Mouse (Mus musculus) hindbrain, embryonic 10.5 days (tissue): Measurements from ENCODE around the gene Arrdc5. TPM values are rescaled to one million over a fixed set of nuclear protein-coding genes. Genes with fewer than 3 reads are reported as not detected.

Experiments used
- DNase-seq: peaks from one replicate; pipeline ENCODE4 v3.0.0-alpha.2; 2017; ENCODE audit warnings: low spot score
- H3K27ac ChIP-seq: fragments of 300-500 bp; sonication (generic); 2 replicates; pipeline ENCODE4 v1.5.1; 2016; ENCODE audit warnings: mild to moderate bottlenecking, moderate library complexity
- H3K27me3 ChIP-seq: fragments of 300-500 bp; sonication (generic); 2 replicates; pipeline ENCODE4 v1.6.1; 2016; ENCODE audit warnings: mild to moderate bottlenecking; ENCODE audit not compliant: poor library complexity, insufficient read depth, severe bottlenecking
- H3K36me3 ChIP-seq: fragments of 300-500 bp; sonication (generic); 2 replicates; pipeline ENCODE4 v1.6.1; 2016; ENCODE audit warnings: mild to moderate bottlenecking, moderate library complexity
- H3K4me1 ChIP-seq: fragments of 300-500 bp; sonication (generic); replicated peaks from 2 replicates; pipeline ENCODE4 v1.6.1; 2016; ENCODE audit warnings: mild to moderate bottlenecking
- H3K4me3 ChIP-seq: fragments of 300-500 bp; sonication (generic); 2 replicates; pipeline ENCODE4 v1.5.1; 2016; ENCODE audit warnings: mild to moderate bottlenecking, moderate library complexity
- H3K9me3 ChIP-seq: fragments of 300-500 bp; sonication (generic); 2 replicates; pipeline ENCODE4 v1.6.1; 2016; ENCODE audit warnings: mild to moderate bottlenecking, moderate library complexity
- WGBS: fragments of 180-500 bp; shearing (Covaris S2); methylation state at CpG from one replicate; pipeline ENCODE4 v1.1.7; 2016; 5-methylcytosine and 5-hydroxymethylcytosine counted together
- polyA plus RNA-seq: library from polyadenylated mRNA; unstranded; fragments of >200 nt; fragmentation: Nextera tagmentation; extraction: Ambion mirVana; gene quantifications from 2 replicates; pipeline ENCODE4 v1.2.1, GENCODE M21; 2016

Gene Arrdc5
- polyA plus RNA-seq, 1 experiment from 2014 or later: not detected

- Histone ChIP-seq H3K27me3 (no peaks in the 10 kb centered on the region), H3K4me1 (peaks cover 8% of the 10 kb centered on the region), H3K4me3 (no peak overlapping the region), H3K36me3 (peaks cover 64% of the 10 kb centered on the region), H3K9me3 (no peaks in the 10 kb centered on the region), H3K27ac (no peak overlapping the region)
- no peak for DNase-seq
- WGBS: 94% methylated on average over 8 of the region's 8 CpGs
Observed at GRCm38 (mm10) chr17:56283316-56283715, 16.8 kb downstream of the Arrdc5 start.

DNA sequence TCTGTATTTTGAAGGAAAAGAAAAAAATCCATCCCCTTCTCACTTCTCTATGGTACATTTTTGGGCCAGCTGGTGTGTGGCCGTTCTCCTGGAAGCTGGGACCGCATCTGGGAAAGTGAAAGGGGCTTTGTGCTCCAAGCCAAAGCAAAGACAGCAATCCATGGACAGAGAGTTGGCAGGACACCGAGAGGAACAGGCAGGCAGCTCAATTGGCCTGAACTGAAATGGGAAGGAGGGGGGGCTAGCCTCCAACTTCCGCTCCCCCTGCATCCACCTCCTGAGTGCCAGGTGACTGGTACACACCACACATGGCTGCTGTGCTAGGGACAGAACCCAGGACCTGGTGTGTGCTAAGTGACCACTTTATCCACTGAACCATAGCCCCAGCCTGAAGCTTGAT is 17.3 kb downstream of the Arrdc5 start:
- H3K4me3 ChIP-seq: no peak overlapping the region
- DNase-seq: no peak
- WGBS: 93% methylated on average over 4 of the region's 4 CpGs
- no peaks in the 10 kb centered on the region for H3K9me3 ChIP-seq
- H3K4me1 ChIP-seq: peaks cover 3% of the 10 kb centered on the region
- H3K27ac ChIP-seq: no peak overlapping the region
- H3K27me3 ChIP-seq: no peaks in the 10 kb centered on the region
- peaks cover 64% of the 10 kb centered on the region for H3K36me3 ChIP-seq

DNA sequence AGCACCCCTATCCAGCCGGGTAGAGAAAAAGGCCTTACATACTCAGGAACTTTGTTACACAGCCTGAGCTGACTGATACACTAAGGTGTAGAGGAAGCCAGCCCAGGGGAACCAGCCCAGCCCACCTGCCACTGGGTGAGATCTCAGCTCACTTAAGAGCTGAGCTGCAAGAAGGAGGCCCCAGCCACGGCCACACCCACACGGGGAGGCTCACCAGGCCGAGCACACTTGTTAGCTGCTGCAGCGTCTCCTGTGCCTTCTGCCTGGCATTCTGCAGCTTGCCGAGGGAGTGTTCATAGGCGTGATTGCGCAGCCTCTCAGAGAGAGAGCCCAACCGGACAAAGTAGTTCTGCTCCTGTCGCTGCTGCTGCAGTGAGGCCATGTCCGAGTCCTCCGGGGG is 18.9 kb downstream of the Arrdc5 start:
- Histone ChIP-seq H3K36me3 (peaks cover 60% of the 10 kb centered on the region), H3K4me3 (no peak overlapping the region), H3K27me3 (no peaks in the 10 kb centered on the region), H3K27ac (0 out of 2 replicates have a peak overlapping the region, but pooled peaks have one; percentile 12), H3K9me3 (no peaks in the 10 kb centered on the region), H3K4me1 (peaks cover 16% of the 10 kb centered on the region)
- 90% methylated on average over 12 of the region's 12 CpGs for WGBS
- no peak for DNase-seq

DNA sequence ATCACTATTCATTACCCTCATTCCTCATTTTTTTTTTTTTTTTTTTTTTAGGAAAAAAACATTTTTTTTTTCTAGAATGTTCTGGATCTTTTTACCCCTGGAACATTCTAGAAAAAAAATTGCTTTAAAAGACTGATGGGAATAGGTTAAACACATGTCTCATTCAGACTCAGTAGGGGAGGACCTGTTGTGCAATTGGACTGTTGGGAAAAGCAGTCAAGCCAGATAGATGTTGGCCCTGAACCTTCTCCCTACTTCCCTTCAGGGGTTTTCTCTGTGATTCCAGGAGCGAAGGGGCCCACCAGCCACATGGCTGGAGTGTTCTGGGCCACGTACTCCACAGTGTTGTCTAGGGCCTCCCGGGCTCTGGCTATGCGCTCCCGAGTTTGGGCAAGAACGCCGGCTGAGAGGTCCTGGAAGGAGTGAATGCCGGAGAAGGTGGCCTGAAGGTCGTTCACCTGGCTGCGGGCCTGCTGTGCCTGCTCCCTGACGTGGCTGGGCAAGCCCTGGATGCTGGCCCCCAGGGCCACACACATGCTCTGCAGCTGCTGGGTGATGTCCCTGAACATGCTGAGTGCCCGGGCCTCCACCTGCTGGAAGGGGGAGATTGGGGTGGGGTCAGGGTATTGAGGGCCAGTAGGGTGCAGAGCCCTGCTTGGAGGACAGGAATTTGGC is 20.5 kb downstream of the Arrdc5 start:
- no peaks in the 10 kb centered on the region for H3K9me3 ChIP-seq
- no peak overlapping the region; the same call in 1 of the 2 replicates for H3K27ac ChIP-seq
- H3K36me3 ChIP-seq: peaks cover 44% of the 10 kb centered on the region
- H3K4me1 ChIP-seq: peaks cover 22% of the 10 kb centered on the region
- no peak for DNase-seq
- no peak overlapping the region for H3K4me3 ChIP-seq
- WGBS: 92% methylated on average over 12 of the region's 12 CpGs
- no peaks in the 10 kb centered on the region for H3K27me3 ChIP-seq

- DNase-seq: no peak
- Histone ChIP-seq H3K4me3 (no peak overlapping the region), H3K27ac (no peak overlapping the region), H3K27me3 (no peaks in the 10 kb centered on the region), H3K9me3 (no peaks in the 10 kb centered on the region), H3K36me3 (peaks cover 34% of the 10 kb centered on the region), H3K4me1 (peaks cover 22% of the 10 kb centered on the region)
- 92% methylated on average over 5 of the region's 5 CpGs for WGBS
Observed at GRCm38 (mm10) chr17:56278340-56278739, 21.7 kb downstream of the Arrdc5 start.

- peak overlapping the region; percentile 85 for H3K27ac ChIP-seq
- H3K4me1 ChIP-seq: peaks cover 22% of the 10 kb centered on the region
- H3K9me3 ChIP-seq: no peaks in the 10 kb centered on the region
- DNase-seq: no peak
- H3K4me3 ChIP-seq: peak overlapping the region; percentile 62
- H3K36me3 ChIP-seq: peaks cover 26% of the 10 kb centered on the region
- H3K27me3 ChIP-seq: no peaks in the 10 kb centered on the region
- WGBS: 51% methylated on average over 2 of the region's 2 CpGs
Observed at GRCm38 (mm10) chr17:56277567-56277893, 22.6 kb downstream of the Arrdc5 start.

DNA sequence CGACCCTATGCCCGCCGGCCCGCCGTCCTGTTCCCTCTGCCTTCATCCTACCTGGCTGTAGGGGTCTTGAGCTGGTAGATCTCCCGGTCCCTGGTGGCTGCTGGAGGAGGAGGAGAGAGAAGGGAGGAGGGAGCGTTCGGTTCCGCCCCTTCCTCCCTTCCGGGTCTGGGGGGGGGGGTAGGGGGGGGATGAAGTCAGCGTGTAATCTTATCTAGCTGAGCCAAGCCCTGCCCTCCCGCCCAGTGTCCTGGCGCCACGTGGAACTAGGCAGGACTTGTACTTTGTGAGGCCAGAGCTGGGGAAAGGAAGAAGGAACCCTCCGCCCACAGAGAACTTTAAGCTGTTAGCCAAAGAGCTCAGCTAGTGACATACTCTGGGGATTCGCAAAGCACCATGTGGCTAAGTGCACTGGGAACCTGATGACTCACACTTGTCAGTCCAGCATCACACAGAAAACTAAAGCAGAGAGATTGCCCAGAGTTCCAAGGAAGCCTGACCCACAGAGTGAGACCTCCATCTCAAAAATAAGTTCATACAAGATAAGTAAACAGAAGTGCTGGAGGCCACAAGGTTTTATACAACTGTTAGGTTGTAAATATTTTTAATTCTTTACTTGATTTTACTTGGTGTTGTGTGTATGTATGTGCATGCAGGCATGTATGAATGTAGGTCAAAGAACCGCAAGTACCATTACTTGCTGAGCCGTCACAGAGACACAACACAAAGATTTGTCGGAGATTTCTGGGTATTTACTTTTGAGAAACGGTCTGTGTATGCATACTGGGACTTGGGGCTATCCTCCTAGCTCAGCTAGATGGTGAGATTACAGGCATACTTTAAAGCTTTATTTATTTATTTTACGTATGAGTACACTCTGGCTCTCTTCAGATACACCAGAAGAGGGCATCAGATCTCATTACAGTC is 23.2 kb downstream of the Arrdc5 start, which contains the start of gene Ticam1:
Gene Ticam1, minus strand, starts transcription at position 144 of the 924 bp plus-strand sequence.
- Histone ChIP-seq H3K27ac (peak within 1 kb of the TSS; percentile 85), H3K36me3 (peaks cover 27% of the 10 kb centered on the region), H3K4me3 (peak within 1 kb of the TSS; percentile 62), H3K4me1 (peaks cover 22% of the 10 kb centered on the region), H3K9me3 (no peaks in the 10 kb centered on the region), H3K27me3 (no peaks in the 10 kb centered on the region)
- peak; percentile 94 for DNase-seq
- WGBS: 8% methylated on average over 21 of the region's 21 CpGs

- no peak for DNase-seq
- Histone ChIP-seq H3K4me1 (peaks cover 22% of the 10 kb centered on the region), H3K27me3 (no peaks in the 10 kb centered on the region), H3K36me3 (peaks cover 28% of the 10 kb centered on the region), H3K27ac (peak overlapping the region; percentile 85), H3K4me3 (peak overlapping the region; percentile 62), H3K9me3 (no peaks in the 10 kb centered on the region)
- WGBS: 29% methylated on average over 5 of the region's 5 CpGs
Observed at GRCm38 (mm10) chr17:56275842-56276480, 24.1 kb downstream of the Arrdc5 start.

DNA sequence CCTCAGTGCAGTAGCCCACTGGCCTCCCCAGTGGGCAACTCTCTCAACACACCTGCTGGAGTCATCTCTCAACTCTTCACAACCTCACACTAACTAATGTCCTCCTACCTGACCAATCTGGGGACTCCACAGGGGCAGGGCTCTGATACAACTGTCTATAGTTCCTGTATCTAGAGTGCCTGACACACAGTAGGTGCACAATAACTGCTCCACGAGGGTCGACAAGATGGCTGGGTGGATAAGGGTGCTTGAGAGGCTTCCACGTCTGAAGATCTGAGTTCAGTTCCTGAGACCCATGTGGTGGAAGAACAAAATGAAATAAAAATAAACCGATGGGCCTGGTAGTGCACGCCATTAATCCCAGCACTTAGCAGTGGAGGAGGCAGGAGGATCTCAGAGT is 26.1 kb downstream of the Arrdc5 start:
- H3K27ac ChIP-seq: no peak overlapping the region
- DNase-seq: no peak
- 88% methylated on average over 5 of the region's 5 CpGs for WGBS

DNA sequence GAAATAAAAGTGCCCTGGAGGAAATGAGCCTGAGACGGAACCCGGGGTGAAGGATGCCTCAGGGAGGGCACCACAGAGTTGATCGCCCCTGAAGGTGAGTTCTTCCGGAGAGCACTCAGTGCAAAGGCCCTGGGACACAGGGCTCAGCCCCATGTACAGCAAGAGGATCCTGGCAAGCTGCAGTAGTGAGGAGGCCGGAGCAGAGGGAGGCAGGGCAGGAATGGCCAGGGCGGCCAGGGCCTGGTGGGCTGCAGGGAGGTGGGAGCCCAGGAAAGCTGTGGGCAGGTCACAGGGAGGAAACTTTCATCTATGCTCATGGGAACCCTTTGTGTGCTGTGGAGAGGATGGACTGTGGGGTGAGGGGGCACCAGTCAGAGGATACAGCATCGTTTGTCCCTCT is 26.6 kb downstream of the Arrdc5 start:
- no peak overlapping the region for H3K4me3 ChIP-seq
- no peak overlapping the region for H3K27ac ChIP-seq
- WGBS: 89% methylated on average over 7 of the region's 7 CpGs
- H3K4me1 ChIP-seq: peaks cover 30% of the 10 kb centered on the region
- no peaks in the 10 kb centered on the region for H3K27me3 ChIP-seq
- no peaks in the 10 kb centered on the region for H3K9me3 ChIP-seq
- H3K36me3 ChIP-seq: peaks cover 22% of the 10 kb centered on the region
- no peak for DNase-seq

More for the DNA sequence above, 26.1 kb downstream of the Arrdc5 start:
- no peak overlapping the region for H3K4me3 ChIP-seq
- peaks cover 30% of the 10 kb centered on the region for H3K4me1 ChIP-seq
- H3K36me3 ChIP-seq: peaks cover 26% of the 10 kb centered on the region
- no peaks in the 10 kb centered on the region for H3K9me3 ChIP-seq
- H3K27me3 ChIP-seq: no peaks in the 10 kb centered on the region

DNA sequence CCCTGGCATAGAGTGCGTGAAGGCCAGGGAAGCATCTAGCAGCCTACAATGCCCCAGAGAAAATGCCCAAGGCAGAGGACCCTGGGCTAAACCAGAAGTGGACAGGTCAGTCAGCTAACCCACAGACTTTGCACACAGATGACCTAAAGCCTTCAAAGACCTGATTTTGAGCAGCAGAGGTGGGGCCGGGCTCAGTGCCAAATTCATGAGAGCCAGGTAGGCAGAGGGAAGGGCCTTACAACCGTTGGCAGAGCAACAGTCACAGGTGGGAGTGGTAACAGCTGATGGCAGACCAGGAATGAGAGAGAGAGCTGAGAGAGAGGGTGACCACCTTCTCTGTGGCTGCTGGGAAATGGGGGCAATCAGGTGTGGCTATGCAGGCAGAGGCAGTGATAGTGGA is 27.4 kb downstream of the Arrdc5 start:
- WGBS: 77% methylated on average over 3 of the region's 3 CpGs
- Histone ChIP-seq H3K27ac (no peak overlapping the region), H3K27me3 (no peaks in the 10 kb centered on the region), H3K4me1 (peaks cover 28% of the 10 kb centered on the region), H3K9me3 (no peaks in the 10 kb centered on the region), H3K4me3 (no peak overlapping the region), H3K36me3 (peaks cover 22% of the 10 kb centered on the region)
- no peak for DNase-seq

- Histone ChIP-seq H3K27me3 (no peaks in the 10 kb centered on the region), H3K4me3 (no peak overlapping the region), H3K27ac (no peak overlapping the region), H3K36me3 (peaks cover 22% of the 10 kb centered on the region), H3K9me3 (no peaks in the 10 kb centered on the region), H3K4me1 (peaks cover 19% of the 10 kb centered on the region)
- no peak for DNase-seq
- WGBS: 84% methylated on average over 12 of the region's 12 CpGs
Observed at GRCm38 (mm10) chr17:56271609-56272253, 28.4 kb downstream of the Arrdc5 start.
